In genomic region chr11:99369853-99370451, GRCm38 (mm10) we compare ENCODE assay signal across 1 mouse cellular context.
TF ChIP-seq lines count a peak whose summit lies in the region.

No protein-coding gene starts in this region.

TF ChIP-seq in CH12.LX, 34 proteins besides CTCF, POLR2A, EP300 and RAD21:
- TF ChIP-seq USF2 (conservative IDR thresholded peaks at IDR 0.05; ENCODE audit: low read depth, low read length) (peak; percentile 91), IRF4 (IDR thresholded peaks at IDR 0.05; ENCODE audit: low read depth, low read length) (peak; percentile 86), ETS1 (conservative IDR thresholded peaks at IDR 0.05; ENCODE audit: low read depth, low read length) (peak; percentile 98), MXI1 (IDR thresholded peaks at IDR 0.05; ENCODE audit: low read depth, low read length) (peak; percentile 80), NELFE (IDR thresholded peaks at IDR 0.05; ENCODE audit: low read depth, low read length) (peak; percentile 80), TBP (conservative IDR thresholded peaks at IDR 0.05; ENCODE audit: low read depth, low read length) (peak; percentile 89), E2F4 (IDR thresholded peaks at IDR 0.05; ENCODE audit: insufficient replicate concordance, low read depth, low read length) (0 out of 2 replicates have a peak, but pooled peaks have one; percentile 73), SMC3 (IDR thresholded peaks at IDR 0.05; ENCODE audit: low read depth, low read length) (no peak), CHD2 (IDR thresholded peaks at IDR 0.05; ENCODE audit: low read length) (no peak; the same call in 1 of the 2 replicates), JUN (IDR thresholded peaks at IDR 0.05; ENCODE audit: insufficient read depth, low read depth, low read length) (peak; percentile 61), ZKSCAN1 (IDR thresholded peaks at IDR 0.05; ENCODE audit: borderline replicate concordance, low read depth, low read length) (no peak), POLR2AphosphoS2 (IDR thresholded peaks at IDR 0.05; ENCODE audit: low read depth, low read length) (no peak; the same call in 1 of the 2 replicates), MAFK (IDR thresholded peaks at IDR 0.05; ENCODE audit: insufficient replicate concordance, low read length) (peak; percentile 83), PAX5 (IDR thresholded peaks at IDR 0.05; ENCODE audit: low read length) (no peak), MAX (IDR thresholded peaks at IDR 0.05; ENCODE audit: low read length) (peak; percentile 96), ZNF384 (IDR thresholded peaks at IDR 0.05; ENCODE audit: low read depth, low read length) (peak; percentile 30; the same call in 1 of the 2 replicates), USF1 (IDR thresholded peaks at IDR 0.05; ENCODE audit: low read depth, low read length) (peak; percentile 91), ELF1 (IDR thresholded peaks at IDR 0.05; ENCODE audit: low read depth, low read length) (peak; percentile 63; the same call in 1 of the 2 replicates), JUND (conservative IDR thresholded peaks at IDR 0.05; ENCODE audit: low read depth, low read length) (peak; percentile 66), MYC (IDR thresholded peaks at IDR 0.05; ENCODE audit: low read depth, low read length) (peak; percentile 93), MAZ (IDR thresholded peaks at IDR 0.05; ENCODE audit: low read depth, low read length) (no peak), ZMIZ1 (IDR thresholded peaks at IDR 0.05; ENCODE audit: low read depth, low read length) (peak; percentile 48; the same call in 1 of the 2 replicates), TCF12 (IDR thresholded peaks at IDR 0.05; ENCODE audit: low read depth, low read length) (peak; percentile 82), CHD1 (IDR thresholded peaks at IDR 0.05; ENCODE audit: low read depth, low read length) (no peak), BHLHE40 (IDR thresholded peaks at IDR 0.05; ENCODE audit: low read depth, low read length) (peak; percentile 100), ZC3H11A (IDR thresholded peaks at IDR 0.05; ENCODE audit: low read depth, low read length) (no peak), GABPA (IDR thresholded peaks at IDR 0.05; ENCODE audit: insufficient replicate concordance, low read depth, low read length) (no peak), SIN3A (IDR thresholded peaks at IDR 0.05; ENCODE audit: low read length) (peak; percentile 72), KAT2A (IDR thresholded peaks at IDR 0.05; ENCODE audit: insufficient replicate concordance, low read length) (0 out of 2 replicates have a peak, but pooled peaks have one; percentile 68), UBTF (IDR thresholded peaks at IDR 0.05; ENCODE audit: low read depth, low read length) (no peak), HCFC1 (IDR thresholded peaks at IDR 0.05; ENCODE audit: low read depth, low read length) (peak; percentile 80), RCOR1 (conservative IDR thresholded peaks at IDR 0.05; ENCODE audit: low read depth, low read length) (peak; percentile 73; the same call in 1 of the 2 replicates), MEF2A (IDR thresholded peaks at IDR 0.05; ENCODE audit: borderline replicate concordance, low read depth, low read length) (peak; percentile 86), NRF1 (IDR thresholded peaks at IDR 0.05; ENCODE audit: low read depth, low read length) (0 out of 2 replicates have a peak, but pooled peaks have one; percentile 18)
